Mouse (Mus musculus) layer of hippocampus, adult 2 months (tissue): ENCODE results near the gene Plcg2. TPM values are rescaled to one million over a fixed set of nuclear protein-coding genes. Genes with fewer than 3 reads are reported as not detected.

Experiments
- DNase-seq, 2 experiments: peaks; one replicate each; pipeline ENCODE4 v3.0.0; 2022; ENCODE audit warnings: low spot score in 2 of 2
- H3K27ac ChIP-seq: fragments of 200-600 bp; 2 replicates; pipeline ENCODE4 v1.8.1; 2022
- H3K4me3 ChIP-seq: fragments of 200-600 bp; 2 replicates; pipeline ENCODE4 v1.8.1; 2022; ENCODE audit warnings: mild to moderate bottlenecking
- CTCF ChIP-seq: fragments of 200-600 bp; conservative IDR thresholded peaks from 2 replicates; pipeline ENCODE4 v1.8.1; 2022; ENCODE audit warnings: antibody characterized with exemption, mild to moderate bottlenecking, moderate library complexity
- total RNA-seq, 2 experiments: library from RNA; stranded (reverse); gene quantifications; 2 replicates each; pipeline ENCODE4 v1.2.3; 2021

The Plcg2 gene
- total RNA-seq, 2 experiments from 2014 or later, result 3.3 to 4.1 TPM

- DNase-seq, result peak; percentile 71 to 86
- H3K27ac ChIP-seq, result peak overlapping the region; percentile 87
Measured at GRCm38 (mm10) chr8:117471174-117471573, 26.9 kb upstream of the Plcg2 start.

GRCm38 (mm10) chr8:117471655-117472054 is 26.4 kb upstream of the Plcg2 start:
- TF ChIP-seq CTCF, result no peak
- DNase-seq, result no peak
- H3K4me3 ChIP-seq, result no peak overlapping the region
- no peak overlapping the region for H3K27ac ChIP-seq

More at GRCm38 (mm10) chr8:117471174-117471573, 26.9 kb upstream of the Plcg2 start:
- TF ChIP-seq CTCF, result peak; percentile 89
- H3K4me3 ChIP-seq, result no peak overlapping the region

DNA sequence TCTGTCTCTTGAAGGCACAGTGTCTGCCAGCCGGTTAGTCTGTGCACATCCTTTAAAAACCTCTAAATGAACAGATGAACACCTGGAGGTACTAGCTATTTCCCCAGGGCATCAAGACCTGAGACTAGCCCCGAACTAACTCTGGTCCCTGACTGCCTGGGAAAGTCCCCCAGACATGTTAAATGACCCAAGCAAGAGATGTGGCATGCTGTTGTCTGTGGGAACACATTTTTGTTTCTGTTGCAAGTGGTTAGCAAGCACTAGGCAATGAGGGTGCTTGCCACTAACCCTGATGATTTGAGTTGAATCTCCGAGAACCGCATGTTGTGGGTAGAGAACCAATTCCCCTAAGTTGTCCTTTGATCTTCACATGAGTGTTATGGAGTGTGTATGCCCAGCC is 25.8 kb upstream of the Plcg2 start:
- Histone ChIP-seq H3K27ac (no peak overlapping the region), H3K4me3 (no peak overlapping the region)
- no peak for DNase-seq
- TF ChIP-seq CTCF, result no peak

DNA sequence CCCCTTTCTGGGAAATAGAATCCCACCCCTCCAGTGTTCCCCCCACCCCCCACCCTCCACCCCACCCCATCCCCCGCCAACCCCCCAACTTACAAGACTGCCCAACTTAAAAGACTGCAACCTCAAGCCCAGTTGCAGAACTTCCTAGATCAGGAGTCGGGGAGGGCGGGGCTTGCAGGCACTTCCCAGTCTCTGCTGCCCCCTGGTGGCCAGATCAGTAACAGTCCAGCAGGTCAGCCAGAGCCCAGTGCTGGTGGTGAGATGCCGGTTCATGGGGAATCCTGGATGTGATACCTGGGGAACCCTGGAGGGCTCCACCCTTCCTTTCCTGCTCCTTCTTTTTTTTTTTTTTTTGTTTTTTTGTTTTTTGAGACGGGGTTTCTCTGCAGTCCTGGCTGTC is 23.1 kb upstream of the Plcg2 start:
- DNase-seq, result peak; percentile 87 to 95
- peak; percentile 82 for TF ChIP-seq CTCF
- Histone ChIP-seq H3K27ac (no peak overlapping the region), H3K4me3 (no peak overlapping the region)

DNA sequence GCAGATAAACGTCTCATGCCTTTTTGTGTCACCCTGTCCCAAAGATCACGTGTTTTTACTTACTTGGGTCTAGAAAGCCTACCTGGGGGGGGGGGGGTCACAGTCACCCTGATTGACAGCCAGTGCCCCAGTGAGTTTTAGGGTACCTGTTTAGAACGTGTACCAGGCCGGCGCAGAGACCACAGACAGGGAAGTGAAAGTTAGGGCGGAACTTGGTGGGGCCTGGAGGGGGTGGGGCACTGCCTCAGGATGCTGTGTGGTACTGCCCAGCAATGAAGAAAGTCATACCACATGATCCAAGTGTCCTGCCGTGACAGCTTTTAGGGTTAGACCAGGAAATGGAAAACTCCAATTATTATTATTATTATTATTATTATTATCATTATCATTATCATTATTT is 22.3 kb upstream of the Plcg2 start:
- H3K4me3 ChIP-seq, result no peak overlapping the region
- DNase-seq, result no peak
- no peak for TF ChIP-seq CTCF
- H3K27ac ChIP-seq, result no peak overlapping the region

GRCm38 (mm10) chr8:117478082-117478481 is 20.0 kb upstream of the Plcg2 start:
- no peak for DNase-seq
- Histone ChIP-seq H3K4me3 (no peak overlapping the region), H3K27ac (no peak overlapping the region)
- TF ChIP-seq CTCF, result no peak

- Histone ChIP-seq H3K4me3 (no peak overlapping the region), H3K27ac (no peak overlapping the region)
- DNase-seq, result no peak
- no peak for TF ChIP-seq CTCF
Measured at GRCm38 (mm10) chr8:117479996-117480395, 18.1 kb upstream of the Plcg2 start.

GRCm38 (mm10) chr8:117480516-117480915 is 17.6 kb upstream of the Plcg2 start:
- TF ChIP-seq CTCF, result no peak
- DNase-seq, result no peak
- Histone ChIP-seq H3K27ac (no peak overlapping the region), H3K4me3 (no peak overlapping the region)

GRCm38 (mm10) chr8:117481830-117482229 is 16.3 kb upstream of the Plcg2 start:
- DNase-seq, result no peak
- no peak overlapping the region for H3K4me3 ChIP-seq
- TF ChIP-seq CTCF, result no peak
- H3K27ac ChIP-seq, result no peak overlapping the region

GRCm38 (mm10) chr8:117484731-117485130 is 13.4 kb upstream of the Plcg2 start:
- TF ChIP-seq CTCF, result no peak
- no peak for DNase-seq
- H3K27ac ChIP-seq, result no peak overlapping the region
- no peak overlapping the region for H3K4me3 ChIP-seq

- H3K4me3 ChIP-seq, result no peak overlapping the region
- no peak for TF ChIP-seq CTCF
- DNase-seq, result no peak
- no peak overlapping the region for H3K27ac ChIP-seq
Measured at GRCm38 (mm10) chr8:117485316-117485715, 12.8 kb upstream of the Plcg2 start.

DNA sequence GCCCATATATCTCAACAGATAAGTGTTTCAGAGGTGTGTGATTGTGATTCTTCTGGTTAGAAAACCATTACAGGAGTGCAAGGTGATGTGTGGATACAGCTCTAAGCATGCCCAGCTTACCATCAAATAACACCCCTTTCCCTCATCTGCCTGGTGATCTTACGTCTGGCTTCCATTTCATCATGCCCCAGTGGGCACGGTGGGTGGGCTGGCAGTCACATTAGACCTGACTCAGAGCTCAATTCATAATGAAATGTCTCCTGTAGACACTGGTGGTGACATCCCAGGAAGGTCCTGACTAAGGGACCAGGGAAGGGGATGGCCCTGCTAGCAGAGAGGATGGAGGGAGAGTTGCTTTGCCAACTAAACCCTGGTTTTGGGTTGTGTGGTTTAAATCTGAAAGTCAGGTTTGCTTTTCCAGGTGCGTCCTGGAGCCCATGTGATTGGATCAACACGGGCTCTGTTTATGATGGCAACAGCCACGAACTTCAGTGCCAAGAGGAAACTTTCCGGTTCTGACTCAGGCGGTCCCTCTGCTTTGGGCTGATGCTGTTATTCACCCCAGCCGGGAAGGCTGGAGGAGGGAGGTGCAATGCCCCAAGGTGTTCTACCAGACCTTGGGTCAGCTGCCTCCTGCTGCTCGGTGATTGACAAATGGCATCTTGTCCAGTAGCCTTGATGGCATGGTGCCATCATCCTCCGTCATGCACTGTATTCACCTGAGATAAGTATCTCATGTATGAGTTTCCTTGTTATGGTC is 9.7 kb upstream of the Plcg2 start:
- DNase-seq, result no peak
- TF ChIP-seq CTCF, result no peak
- no peak overlapping the region for H3K27ac ChIP-seq
- no peak overlapping the region for H3K4me3 ChIP-seq

DNA sequence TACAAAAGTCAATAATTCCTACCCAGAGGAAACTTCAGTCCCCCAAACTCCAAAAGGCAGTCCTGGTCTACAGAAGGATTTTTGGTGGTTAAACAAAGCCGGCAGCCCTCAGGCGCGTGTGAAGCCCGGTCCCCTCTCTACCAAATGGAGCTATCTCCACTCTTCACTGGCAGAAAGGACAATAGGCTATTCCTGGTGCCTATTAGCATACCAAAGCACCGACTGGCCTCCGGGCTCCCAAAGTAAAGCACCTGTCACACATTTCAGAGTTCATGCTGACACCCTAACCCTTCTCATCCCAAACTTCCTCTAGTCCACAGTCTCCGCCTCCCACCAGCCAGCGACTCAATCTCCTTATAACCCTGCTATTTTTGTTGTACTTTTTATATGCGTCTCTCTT is 4.5 kb upstream of the Plcg2 start:
- DNase-seq, result no peak
- no peak overlapping the region for H3K4me3 ChIP-seq
- no peak for TF ChIP-seq CTCF

DNA sequence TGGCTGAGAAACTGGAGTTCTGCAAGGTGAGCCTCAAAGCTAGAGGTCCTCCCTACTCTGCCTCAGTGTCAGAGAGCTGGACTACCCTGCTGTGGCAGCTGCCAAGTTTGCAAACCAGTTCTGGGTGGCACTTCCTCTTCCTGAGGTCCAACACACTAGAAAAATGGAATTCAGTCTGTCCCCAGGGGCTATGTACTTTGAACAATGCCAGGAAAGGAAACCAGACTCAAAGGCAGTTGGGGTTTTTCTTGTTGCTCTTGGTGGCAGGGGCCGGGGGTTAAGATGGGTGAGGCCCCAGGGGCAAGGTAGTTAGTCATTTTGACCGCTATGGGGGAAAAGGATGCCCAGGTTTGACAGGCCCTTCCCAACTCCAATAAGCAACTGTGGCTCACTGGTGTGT is 3.2 kb upstream of the Plcg2 start:
- no peak overlapping the region for H3K4me3 ChIP-seq
- DNase-seq, result no peak
- no peak overlapping the region for H3K27ac ChIP-seq
- TF ChIP-seq CTCF, result no peak

More for the DNA sequence above, 4.5 kb upstream of the Plcg2 start:
- H3K27ac ChIP-seq, result no peak overlapping the region
